Mouse (Mus musculus) left cerebral cortex, postnatal 10 days (tissue): ENCODE results near the gene Tsr3. TPM values are rescaled to one million over a fixed set of nuclear protein-coding genes. Genes with fewer than 3 reads are reported as not detected.
A peak's percentile ranks its signal among the peaks of the same experiment; 100 is the strongest.
"Not testable (repeated sequence)": the region's sequence is repeated elsewhere in the genome, so short reads cannot be mapped to it uniquely, and the experiment has no call there.

Source experiments
- DNase-seq, 2 experiments: peaks; one replicate each; pipeline ENCODE4 v3.0.0; 2021 to 2022; ENCODE audit warnings: low spot score in 2 of 2, mixed read lengths in 1 of 2; ENCODE audit errors: extremely low spot score in 1 of 2
- intact Hi-C: fragments of 180-260 bp; cut with DNase I; formaldehyde crosslinking; loops from one replicate; pipeline ENCODE4 v1.15.1; 2025
- total RNA-seq, 2 experiments: library from RNA; stranded (reverse); gene quantifications; 2 replicates each; pipeline ENCODE4 v1.2.3; 2021

Gene Tsr3
- 10 to 100 TPM; 28.6 to 30.3 TPM for total RNA-seq

GRCm38 (mm10) chr17:25239695-25240636, at the start of gene Tsr3, which contains the start of gene Gnptg:
Tsr3 (plus strand) TSS chr17:25240170.
Gnptg (minus strand) TSS chr17:25240124.
- intact Hi-C loops = no loop called here
- peak; percentile 69 to 92 for DNase-seq

GRCm38 (mm10) chr17:25202401-25202800, 37.6 kb upstream of the Tsr3 start:
- no peak for DNase-seq
- intact Hi-C loops = no loop called here

GRCm38 (mm10) chr17:25210006-25210405, 30.0 kb upstream of the Tsr3 start:
- intact Hi-C loops = no loop called here
- DNase-seq = no peak

- intact Hi-C loops = no loop called here
- peak in 1 of 2 experiments; percentile 61 for DNase-seq
Observed at GRCm38 (mm10) chr17:25210680-25211466, 29.1 kb upstream of the Tsr3 start.

- no peak for DNase-seq
- intact Hi-C loops = no loop called here
Observed at GRCm38 (mm10) chr17:25211705-25212104, 28.3 kb upstream of the Tsr3 start.

GRCm38 (mm10) chr17:25215431-25215830, 24.5 kb upstream of the Tsr3 start:
- intact Hi-C loops = no loop called here
- DNase-seq = no peak

- intact Hi-C loops = no loop called here
- DNase-seq = no peak
Observed at GRCm38 (mm10) chr17:25218967-25219366, 21.0 kb upstream of the Tsr3 start.

GRCm38 (mm10) chr17:25219492-25220295, 20.3 kb upstream of the Tsr3 start:
- intact Hi-C loops = no loop called here
- DNase-seq = no peak

GRCm38 (mm10) chr17:25220746-25221145, 19.2 kb upstream of the Tsr3 start:
- DNase-seq = no peak
- intact Hi-C loops = no loop called here

- intact Hi-C loops = no loop called here
Observed at GRCm38 (mm10) chr17:25221821-25222503, 18.0 kb upstream of the Tsr3 start.

GRCm38 (mm10) chr17:25222504-25222940, 17.4 kb upstream of the Tsr3 start:
- DNase-seq, intact Hi-C loops: not testable (repeated sequence)

More at GRCm38 (mm10) chr17:25221821-25222503, 18.0 kb upstream of the Tsr3 start:
- DNase-seq = peak; percentile 43 to 81

GRCm38 (mm10) chr17:25222951-25223601, 16.9 kb upstream of the Tsr3 start:
- intact Hi-C loops = no loop called here
- DNase-seq = no peak

GRCm38 (mm10) chr17:25224586-25225222, 15.3 kb upstream of the Tsr3 start:
- intact Hi-C loops = no loop called here
- DNase-seq = no peak

GRCm38 (mm10) chr17:25225659-25226058, 14.3 kb upstream of the Tsr3 start:
- intact Hi-C loops = no loop called here
- DNase-seq = no peak

GRCm38 (mm10) chr17:25227991-25228390, 12.0 kb upstream of the Tsr3 start:
- DNase-seq = no peak
- intact Hi-C loops = no loop called here

GRCm38 (mm10) chr17:25230014-25230655, 9.8 kb upstream of the Tsr3 start:
- DNase-seq, intact Hi-C loops: not testable (repeated sequence)

GRCm38 (mm10) chr17:25230700-25231099, 9.3 kb upstream of the Tsr3 start:
- no peak for DNase-seq
- intact Hi-C loops = no loop called here
